Mouse (Mus musculus) intestine, postnatal 0 days (tissue): ENCODE data around the gene Ap4b1. TPM values are rescaled to one million over a fixed set of nuclear protein-coding genes. Genes with fewer than 3 reads are reported as not detected.
"Not testable (repeated sequence)": the region's sequence is repeated elsewhere in the genome, so short reads cannot be mapped to it uniquely, and the experiment has no call there.

Experiments used
- ATAC-seq: fragments of 200-750 bp; cut with Nextera tagmentation; 2 replicates; pipeline ENCODE4 v1.8.0; 2017; ENCODE audit warnings: mild to moderate bottlenecking, moderate TSS enrichment, moderate library complexity
- H3K27ac ChIP-seq: fragments of 300-500 bp; sonication (generic); 2 replicates; pipeline ENCODE4 v1.5.1; 2014; ENCODE audit warnings: mild to moderate bottlenecking, low read depth, low read length, moderate library complexity
- H3K27me3 ChIP-seq: fragments of 300-500 bp; sonication (generic); replicated peaks from 2 replicates; pipeline ENCODE4 v1.6.1; 2014; ENCODE audit warnings: low read length, mixed read lengths; ENCODE audit not compliant: control insufficient read depth, insufficient read depth
- H3K36me3 ChIP-seq: fragments of 300-500 bp; sonication (generic); 2 replicates; pipeline ENCODE4 v1.6.1; 2014; ENCODE audit warnings: mild to moderate bottlenecking, moderate library complexity; ENCODE audit not compliant: control insufficient read depth, insufficient read depth
- H3K4me1 ChIP-seq: fragments of 300-500 bp; sonication (generic); replicated peaks from 2 replicates; pipeline ENCODE4 v1.6.1; 2014; ENCODE audit warnings: antibody characterized with exemption, low read length, mixed read lengths; ENCODE audit not compliant: control insufficient read depth, insufficient read depth
- H3K4me2 ChIP-seq: fragments of 300-500 bp; sonication (generic); replicated peaks from 2 replicates; pipeline ENCODE4 v1.6.1; 2014; ENCODE audit warnings: low read depth, mild to moderate bottlenecking, moderate library complexity
- H3K4me3 ChIP-seq: fragments of 300-500 bp; sonication (generic); 2 replicates; pipeline ENCODE4 v1.5.1; 2014; ENCODE audit warnings: low read depth, low read length
- H3K9ac ChIP-seq: fragments of 300-500 bp; sonication (generic); 2 replicates; pipeline ENCODE4 v1.6.1; 2014; ENCODE audit warnings: mild to moderate bottlenecking, low read depth, low read length
- H3K9me3 ChIP-seq: fragments of 300-500 bp; sonication (generic); 2 replicates; pipeline ENCODE4 v1.6.1; 2016; ENCODE audit warnings: mixed run types; ENCODE audit not compliant: control insufficient read depth
- CTCF ChIP-seq: sonication (generic); IDR thresholded peaks from 2 replicates; pipeline ENCODE4 v1.5.1; 2016; ENCODE audit warnings: low read depth, mild to moderate bottlenecking, control low read depth, antibody characterized with exemption, moderate library complexity
- WGBS: fragments of 180-500 bp; shearing (Covaris S2); extraction: QIAGEN DNeasy Blood & Tissue Kit; methylation state at CpG from one replicate; pipeline ENCODE4 v1.1.7; 2014; 5-methylcytosine and 5-hydroxymethylcytosine counted together
- polyA plus RNA-seq: library from polyadenylated mRNA; unstranded; fragments of >200 nt; fragmentation: Nextera tagmentation; extraction: Ambion mirVana; gene quantifications from 2 replicates; pipeline ENCODE4 v1.2.1, GENCODE M21; 2015

The Ap4b1 gene
- polyA plus RNA-seq, 1 experiment from 2014 or later: 12.6 TPM

GRCm38 (mm10) chr3:103809799-103810150 lies 455 bp downstream of the Ap4b1 start:
- TF ChIP-seq CTCF: no peak
- Histone ChIP-seq H3K27me3 (no peaks in the 10 kb centered on the region), H3K36me3 (peaks cover 3% of the 10 kb centered on the region), H3K4me3 (peak overlapping the region; percentile 64), H3K4me1 (no peaks in the 10 kb centered on the region), H3K9ac (peak overlapping the region; percentile 88), H3K4me2 (peak overlapping the region; percentile 78), H3K27ac (peak overlapping the region; percentile 92), H3K9me3 (no peaks in the 10 kb centered on the region)
- WGBS: 3% methylated on average over 14 of the region's 14 CpGs
- ATAC-seq: peak; percentile 59

DNA sequence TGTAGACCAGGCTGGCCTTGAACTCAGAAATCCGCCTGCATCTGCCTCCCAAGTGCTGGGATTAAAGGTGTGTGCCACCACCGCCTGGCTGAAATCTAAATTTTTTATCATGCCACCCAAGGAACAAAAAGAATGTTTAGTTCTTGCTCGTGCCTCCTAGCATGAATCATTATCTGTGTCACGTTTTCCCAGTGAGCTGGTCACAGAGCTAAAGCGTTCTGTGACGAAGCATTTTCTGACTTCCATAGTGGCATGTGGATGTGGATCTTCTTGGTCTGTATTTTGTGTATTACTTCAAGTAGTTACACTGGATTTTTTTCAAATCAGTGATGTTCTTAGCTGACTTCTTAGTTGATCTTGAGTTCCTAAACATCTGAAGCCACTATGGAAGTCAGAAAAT lies 1.6 kb downstream of the Ap4b1 start:
- Histone ChIP-seq H3K27me3 (no peaks in the 10 kb centered on the region), H3K4me2 (no peak overlapping the region), H3K9me3 (no peaks in the 10 kb centered on the region), H3K27ac (no peak overlapping the region), H3K36me3 (peaks cover 11% of the 10 kb centered on the region), H3K4me3 (no peak overlapping the region), H3K9ac (no peak overlapping the region), H3K4me1 (no peaks in the 10 kb centered on the region)
- WGBS: 89% methylated on average over 6 of the region's 6 CpGs
- no peak for ATAC-seq
- no peak for TF ChIP-seq CTCF

DNA sequence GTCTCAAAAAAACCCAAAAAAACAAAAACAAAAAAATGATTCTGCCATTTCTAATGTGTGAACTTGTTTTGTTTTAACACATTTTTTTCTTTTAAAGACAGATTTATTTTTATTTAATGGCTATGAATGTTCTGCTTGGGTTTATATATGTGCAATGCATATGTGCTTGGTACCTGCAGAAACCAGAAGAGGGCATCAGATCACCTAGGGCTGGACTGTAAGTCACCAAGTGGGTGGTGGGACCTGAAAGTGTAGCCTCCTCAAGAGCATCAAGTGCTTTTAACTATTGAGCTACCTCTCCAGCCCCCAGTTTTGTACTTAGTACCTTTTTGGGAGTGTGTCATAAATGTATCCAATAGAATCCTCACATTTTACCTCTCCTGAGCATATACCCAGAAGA lies 18.2 kb downstream of the Ap4b1 start:
- H3K36me3 ChIP-seq: peaks cover 8% of the 10 kb centered on the region; the same call in 1 of the 2 replicates
- H3K4me3 ChIP-seq: no peak overlapping the region
- H3K27me3 ChIP-seq: no peaks in the 10 kb centered on the region
- TF ChIP-seq CTCF: peak; percentile 63
- no peak overlapping the region for H3K9ac ChIP-seq
- H3K4me1 ChIP-seq: no peaks in the 10 kb centered on the region
- H3K9me3 ChIP-seq: no peaks in the 10 kb centered on the region
- H3K4me2 ChIP-seq: no peak overlapping the region
- ATAC-seq: no peak
- no peak overlapping the region for H3K27ac ChIP-seq

GRCm38 (mm10) chr3:103829036-103829435 lies 19.7 kb downstream of the Ap4b1 start:
- H3K4me1 ChIP-seq: no peaks in the 10 kb centered on the region
- H3K4me2 ChIP-seq: no peak overlapping the region
- no peak overlapping the region for H3K4me3 ChIP-seq
- no peaks in the 10 kb centered on the region for H3K9me3 ChIP-seq
- H3K27me3 ChIP-seq: no peaks in the 10 kb centered on the region
- 84% methylated on average over 3 of the region's 3 CpGs for WGBS
- H3K36me3 ChIP-seq: no peaks in the 10 kb centered on the region
- no peak for ATAC-seq
- TF ChIP-seq CTCF: no peak
- no peak overlapping the region for H3K9ac ChIP-seq
- no peak overlapping the region for H3K27ac ChIP-seq

- not testable (repeated sequence) for H3K4me2 ChIP-seq, H3K9ac ChIP-seq, ATAC-seq, H3K27me3 ChIP-seq, H3K36me3 ChIP-seq, H3K9me3 ChIP-seq, H3K4me1 ChIP-seq, H3K4me3 ChIP-seq, H3K27ac ChIP-seq
- WGBS: 76% methylated on average over 1 of the region's 1 CpGs
These were observed 21.4 kb downstream of the Ap4b1 start for GRCm38 (mm10) chr3:103830681-103831080.

DNA sequence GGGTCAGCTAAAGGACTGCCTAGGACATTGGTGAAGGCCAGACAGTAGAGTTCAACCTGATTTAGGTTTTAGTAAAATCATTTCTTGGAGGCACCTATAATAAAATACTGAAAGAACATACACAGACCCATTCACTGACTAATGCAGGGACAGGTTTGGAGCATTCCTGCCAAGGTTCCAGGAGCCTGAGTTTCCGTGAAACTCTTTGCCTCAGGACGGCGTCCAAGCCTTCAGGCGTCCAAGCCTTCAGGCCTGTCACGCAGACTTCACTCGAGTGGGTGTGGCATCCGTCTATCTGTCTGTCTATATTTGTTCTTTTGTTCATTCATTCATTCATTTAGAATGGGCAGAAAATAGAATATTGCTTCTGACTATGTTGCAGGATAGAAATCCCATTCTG lies 21.8 kb downstream of the Ap4b1 start:
- no peak overlapping the region for H3K27ac ChIP-seq
- H3K4me3 ChIP-seq: no peak overlapping the region
- H3K4me2 ChIP-seq: no peak overlapping the region
- WGBS: 86% methylated on average over 7 of the region's 7 CpGs
- no peaks in the 10 kb centered on the region for H3K9me3 ChIP-seq
- no peak overlapping the region for H3K9ac ChIP-seq
- no peaks in the 10 kb centered on the region for H3K27me3 ChIP-seq
- ATAC-seq: no peak
- no peak for TF ChIP-seq CTCF
- no peaks in the 10 kb centered on the region for H3K4me1 ChIP-seq
- H3K36me3 ChIP-seq: no peaks in the 10 kb centered on the region

DNA sequence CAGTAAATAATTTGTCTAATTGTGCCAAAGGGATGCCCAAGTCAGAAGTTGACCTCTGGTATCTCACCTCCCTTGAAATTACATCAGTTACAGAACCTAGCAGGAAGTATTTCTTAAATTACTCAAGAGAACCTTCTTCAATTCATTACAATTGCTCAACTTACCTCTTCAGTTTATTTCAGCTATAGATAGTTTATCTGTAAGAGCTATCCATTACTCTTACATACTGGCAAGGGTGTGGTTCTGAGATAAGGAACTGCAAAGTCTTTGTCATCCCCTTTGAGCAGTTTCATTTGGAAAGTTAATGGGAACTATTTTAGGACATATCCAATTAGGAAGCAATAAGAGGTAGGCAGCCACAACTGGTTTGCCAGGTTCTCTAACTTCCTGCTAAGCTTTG lies 23.1 kb downstream of the Ap4b1 start, which contains the start of gene Bcl2l15:
Gene Bcl2l15, plus strand, starts transcription at position 176 of the 400 bp plus-strand sequence.
- no peaks in the 10 kb centered on the region for H3K9me3 ChIP-seq
- H3K4me1 ChIP-seq: no peaks in the 10 kb centered on the region
- no peak within 1 kb of the TSS for H3K4me3 ChIP-seq
- H3K9ac ChIP-seq: no peak within 1 kb of the TSS
- peak within 1 kb of the TSS; percentile 47 for H3K4me2 ChIP-seq
- peak; percentile 48; the same call in 1 of the 2 replicates for ATAC-seq
- no peaks in the 10 kb centered on the region; the same call in 1 of the 2 replicates for H3K36me3 ChIP-seq
- H3K27ac ChIP-seq: no peak within 1 kb of the TSS
- no peaks in the 10 kb centered on the region for H3K27me3 ChIP-seq
- TF ChIP-seq CTCF: no peak
